Mouse (Mus musculus) cerebellum, adult (tissue): ENCODE measurements at regions not wholly inside any gene's neighbourhood (a gene's known extent, or its start where the extent isn't known, plus 50 kb on each side); places are given as distances from the start of the nearest gene placed in this dataset.
A peak's percentile ranks its signal among the peaks of the same experiment; 100 is the strongest.

Source experiments
- ATAC-seq: cut with Nextera tagmentation; 2 replicates; pipeline ENCODE4 v1.9.2; 2017; ENCODE audit warnings: mild to moderate bottlenecking, moderate library complexity, mixed read lengths; ENCODE audit not compliant: insufficient number of reproducible peaks, low FRiP score, low TSS enrichment

DNA sequence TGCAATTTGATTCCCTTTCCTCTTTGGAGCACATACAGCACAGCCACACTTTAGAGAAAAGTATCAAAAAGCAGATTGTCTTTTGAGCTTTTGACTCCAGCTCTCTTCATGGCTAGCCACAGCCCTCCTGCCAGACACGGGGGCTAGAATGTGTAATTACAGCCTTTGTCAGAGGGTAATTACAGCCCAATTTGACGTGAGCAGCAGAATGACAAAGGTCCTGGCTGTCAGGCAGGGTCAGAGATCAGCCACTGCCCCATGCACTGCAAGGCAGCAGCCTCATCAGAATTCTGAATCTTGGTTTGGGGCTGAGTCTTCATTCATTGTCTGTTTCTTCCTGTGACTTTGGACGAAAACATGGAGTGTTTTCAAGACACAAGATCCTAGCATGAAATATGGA, 95.7 kb upstream of the Ednrb start:
- no peak for ATAC-seq

DNA sequence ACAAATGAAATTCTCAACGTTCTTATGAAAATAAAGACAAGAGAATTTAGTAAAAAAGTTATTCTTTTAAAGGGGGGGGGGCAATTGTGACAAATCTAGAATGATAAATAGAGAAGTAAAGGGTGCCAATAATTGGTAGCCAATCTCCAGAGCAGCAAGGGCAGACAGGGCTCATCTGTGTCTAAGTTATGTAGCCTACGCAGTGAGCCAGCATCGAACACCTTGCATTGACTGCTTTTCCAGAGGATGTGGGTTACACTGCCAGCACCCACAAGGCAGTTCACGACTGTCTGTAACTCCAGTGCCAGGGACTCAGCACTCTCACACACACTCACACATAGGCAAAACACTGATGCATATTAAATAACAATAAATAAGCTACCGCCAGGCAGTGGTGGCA, 94.7 kb upstream of the Ednrb start:
- no peak for ATAC-seq

DNA sequence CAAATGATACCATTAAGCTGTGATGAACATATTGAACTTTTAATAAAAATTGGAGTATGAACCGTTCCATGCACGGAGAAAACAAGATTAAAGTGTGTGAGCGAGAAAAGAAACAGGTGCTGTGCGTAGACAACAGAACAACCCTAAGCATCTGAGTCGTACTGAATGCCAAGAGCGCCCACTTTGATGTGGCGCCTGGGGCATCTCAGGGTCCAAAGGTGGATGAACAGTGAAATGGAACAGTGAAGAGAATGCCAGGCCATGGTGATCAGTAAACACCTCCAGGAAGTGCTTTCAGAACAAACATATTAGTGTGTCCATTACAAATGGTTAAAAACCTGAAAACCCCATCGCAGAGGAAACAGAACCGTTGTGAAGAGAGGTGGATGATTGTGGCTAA, 94.0 kb upstream of the Ednrb start:
- ATAC-seq: no peak

DNA sequence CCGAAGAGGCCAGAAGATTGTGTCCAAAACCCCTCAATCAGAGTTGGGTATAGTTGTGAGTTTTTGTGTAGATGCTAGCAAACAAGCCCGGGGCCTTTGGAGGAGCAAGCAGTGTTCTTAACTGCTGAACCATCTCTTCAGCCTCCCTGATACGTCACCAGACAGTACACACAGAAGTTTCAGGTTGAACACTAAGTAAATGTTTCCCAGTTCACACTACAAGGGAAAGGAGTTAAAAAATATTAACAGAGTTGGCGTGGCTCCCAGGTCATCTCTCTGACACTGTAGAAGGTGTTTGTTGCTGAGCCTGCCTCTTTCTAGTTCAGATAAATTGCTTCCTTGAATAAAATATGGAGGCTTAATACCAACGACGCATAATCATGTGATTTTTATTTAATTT, 93.5 kb upstream of the Ednrb start:
- ATAC-seq: no peak

DNA sequence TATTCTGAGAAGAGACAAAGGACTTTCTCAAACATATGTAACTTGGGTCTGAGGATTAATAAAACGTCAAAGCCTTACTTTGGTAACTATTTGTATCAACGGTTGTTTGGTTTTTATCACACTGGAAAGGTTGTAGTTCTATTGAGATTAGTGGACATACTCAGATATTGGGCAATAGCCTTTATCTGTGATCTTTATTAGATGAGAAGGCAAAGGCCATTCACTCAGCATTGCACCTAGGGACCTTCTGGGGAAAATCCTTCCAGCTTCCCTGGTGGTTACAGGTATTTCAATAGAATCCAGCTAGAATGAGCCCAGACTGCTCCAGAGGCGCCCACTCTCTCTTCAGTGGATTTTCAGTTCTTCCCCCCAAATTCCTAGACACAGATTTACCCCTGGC, 89.6 kb upstream of the Ednrb start:
- no peak for ATAC-seq

DNA sequence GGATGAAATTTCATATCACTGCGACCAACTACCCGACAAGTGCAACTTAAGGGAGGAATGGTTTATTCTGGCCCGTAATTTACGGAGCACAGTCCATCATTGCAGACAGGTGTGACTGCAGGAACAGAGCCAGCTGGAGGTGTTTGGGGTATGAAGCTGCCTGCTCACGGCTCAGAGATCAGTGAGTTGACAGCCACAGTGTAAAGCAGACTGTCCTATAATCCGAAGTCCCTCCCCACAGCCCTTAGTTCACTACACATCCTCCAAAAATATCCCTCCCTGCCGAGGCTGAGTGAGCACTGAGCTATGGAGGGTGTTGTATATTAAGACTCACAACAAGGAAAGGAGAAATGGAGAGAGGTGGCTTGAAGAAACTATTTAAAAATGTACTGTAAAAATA, 88.0 kb upstream of the Ednrb start:
- ATAC-seq: no peak

DNA sequence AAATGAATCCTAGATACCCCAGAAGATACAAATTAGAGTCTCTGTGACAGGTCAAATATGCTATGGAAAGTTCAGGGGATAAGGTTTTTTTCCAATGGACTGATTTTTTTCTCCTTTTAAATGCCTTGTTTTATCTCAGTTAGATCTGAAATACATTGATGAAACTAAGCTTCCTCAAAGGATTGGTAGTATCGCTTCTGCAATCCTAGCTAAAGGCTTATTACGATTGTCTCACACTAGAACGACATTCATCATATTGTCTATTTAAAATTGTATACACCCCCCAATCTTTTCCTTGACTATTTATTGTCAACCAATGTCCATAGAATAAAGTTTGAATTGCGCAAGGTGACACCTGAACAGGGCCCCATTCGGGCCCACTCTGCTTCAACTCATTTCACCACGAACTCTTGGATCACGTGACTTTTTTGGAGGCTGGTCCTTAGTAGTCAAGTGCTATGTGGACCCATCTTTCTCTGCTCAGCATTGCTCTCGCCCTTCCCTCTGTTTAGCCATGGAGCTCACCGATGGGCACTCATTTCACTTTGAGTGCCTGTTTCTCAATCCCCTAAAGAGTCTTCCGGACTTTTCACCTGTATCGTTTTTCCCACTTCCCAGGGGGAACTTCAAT, 85.6 kb upstream of the Ednrb start:
- no peak for ATAC-seq

DNA sequence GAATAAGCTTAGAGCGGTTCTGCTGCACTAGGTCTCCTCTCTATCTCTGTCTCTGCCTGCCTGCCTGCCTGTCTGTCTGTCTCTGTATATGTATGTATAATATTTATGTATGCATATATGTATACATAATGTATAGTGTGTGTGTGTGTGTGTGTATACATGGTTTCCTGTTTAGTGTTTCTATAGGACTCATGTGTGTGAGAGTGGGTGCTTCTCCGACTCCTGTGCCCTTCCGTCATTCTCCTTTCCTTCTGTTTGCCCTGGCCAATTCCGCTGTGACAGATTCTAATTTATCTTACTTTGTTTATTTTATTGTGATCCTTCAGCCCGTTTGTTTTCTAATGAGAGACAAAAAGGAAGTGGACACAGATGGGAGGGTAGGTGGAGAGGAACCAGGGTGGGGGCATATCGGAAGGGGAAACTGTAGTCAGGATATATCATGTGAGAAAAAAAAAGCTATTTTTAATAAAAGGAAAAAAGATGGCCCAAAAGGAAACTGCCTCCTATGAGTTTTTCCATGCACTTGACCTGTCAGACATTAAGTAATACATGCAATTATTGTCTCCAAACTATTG, 85.0 kb upstream of the Ednrb start:
- no peak for ATAC-seq

DNA sequence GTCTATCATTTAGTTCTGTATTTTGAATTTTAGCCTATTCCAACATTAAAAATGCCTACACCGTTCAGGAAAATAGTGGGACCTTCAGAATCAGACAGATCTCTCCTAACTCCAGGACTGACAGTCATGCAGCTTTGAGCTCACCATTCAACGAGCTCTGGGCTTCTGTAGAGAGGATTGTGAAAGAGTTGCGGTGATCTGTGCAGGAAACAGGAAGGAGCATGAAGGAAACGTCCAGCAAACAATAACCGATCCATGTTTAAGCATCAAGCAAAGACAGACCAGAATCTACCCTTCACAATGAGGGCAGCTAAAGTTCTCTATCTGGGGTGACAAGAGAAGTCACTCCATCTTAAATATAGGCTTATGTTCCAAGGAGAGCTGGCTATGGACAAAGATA, 76.0 kb upstream of the Ednrb start:
- no peak for ATAC-seq

DNA sequence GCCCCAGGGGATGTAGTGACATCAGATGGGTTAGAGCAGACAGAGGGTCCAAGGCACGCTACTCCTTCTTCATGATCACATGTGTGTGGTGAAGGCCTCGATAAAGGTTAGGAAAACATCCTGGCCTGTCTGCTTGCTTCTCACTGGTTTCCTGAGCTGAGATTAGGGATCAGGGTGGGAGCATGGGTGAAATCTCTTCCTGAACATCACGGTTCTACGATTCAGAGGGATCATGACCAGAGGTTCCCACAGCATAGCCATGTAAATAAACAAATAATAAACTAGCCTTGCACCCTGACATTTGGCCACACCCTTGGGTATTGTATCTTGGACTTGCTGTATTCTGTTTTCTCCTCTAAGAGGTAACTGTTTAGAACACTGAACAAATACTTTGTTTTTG, 75.2 kb upstream of the Ednrb start:
- ATAC-seq: no peak

DNA sequence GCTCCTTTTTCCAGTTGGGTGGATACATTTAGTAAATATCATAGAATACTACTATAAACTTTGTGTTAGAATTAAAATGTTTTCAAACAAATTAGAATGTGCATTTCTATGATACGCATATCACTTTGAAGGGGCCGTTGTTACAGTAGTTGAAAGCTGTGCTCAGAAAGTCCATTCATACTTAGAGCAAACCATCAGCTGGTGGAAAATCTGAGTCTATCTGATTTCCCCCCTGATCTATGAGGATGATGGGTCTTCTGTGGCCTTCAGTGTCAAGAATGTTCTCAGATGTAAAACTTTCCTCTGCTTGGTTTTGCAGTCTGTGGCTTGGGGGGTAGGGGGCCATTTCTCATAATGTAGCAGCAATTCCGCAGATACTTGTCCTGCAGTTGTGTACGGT, 69.3 kb upstream of the Ednrb start:
- ATAC-seq: no peak

DNA sequence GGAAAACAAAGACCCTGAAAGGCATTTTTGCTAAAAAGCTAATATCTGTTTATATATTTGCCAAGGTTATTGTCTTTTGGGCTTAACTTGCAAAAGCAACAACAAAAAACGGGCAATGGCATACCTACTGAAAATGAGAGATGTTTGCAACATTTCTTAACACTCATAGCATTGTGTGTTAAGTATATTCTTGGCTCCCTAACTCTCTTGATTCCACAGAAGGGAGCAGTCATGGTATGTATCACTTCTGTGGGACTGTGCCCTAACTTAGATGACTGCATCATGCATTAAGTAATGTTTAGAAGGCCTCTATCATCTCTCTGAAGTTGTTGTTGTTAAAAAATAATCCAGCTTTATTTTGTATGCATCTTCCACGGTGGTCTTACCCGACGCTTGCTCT, 67.5 kb upstream of the Ednrb start:
- ATAC-seq: no peak

DNA sequence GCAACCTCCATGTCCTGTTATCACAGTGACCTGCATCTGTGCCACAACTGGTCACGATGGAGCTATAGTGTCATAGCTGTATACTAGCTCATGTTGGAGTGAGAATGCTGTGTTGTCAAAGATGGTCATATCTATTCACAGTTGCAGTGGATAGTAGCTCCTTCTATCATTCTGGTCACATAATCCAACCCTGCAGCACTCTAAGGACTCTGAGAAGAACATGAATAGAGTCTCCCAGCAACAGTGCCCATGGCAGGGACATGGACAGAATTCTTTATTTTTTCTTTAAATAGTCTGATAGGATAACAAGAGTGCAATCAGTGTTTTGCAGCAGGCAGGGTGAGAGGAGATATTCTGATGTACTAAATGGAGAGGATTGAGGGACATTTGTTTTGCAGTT, 67.1 kb upstream of the Ednrb start:
- ATAC-seq: no peak

DNA sequence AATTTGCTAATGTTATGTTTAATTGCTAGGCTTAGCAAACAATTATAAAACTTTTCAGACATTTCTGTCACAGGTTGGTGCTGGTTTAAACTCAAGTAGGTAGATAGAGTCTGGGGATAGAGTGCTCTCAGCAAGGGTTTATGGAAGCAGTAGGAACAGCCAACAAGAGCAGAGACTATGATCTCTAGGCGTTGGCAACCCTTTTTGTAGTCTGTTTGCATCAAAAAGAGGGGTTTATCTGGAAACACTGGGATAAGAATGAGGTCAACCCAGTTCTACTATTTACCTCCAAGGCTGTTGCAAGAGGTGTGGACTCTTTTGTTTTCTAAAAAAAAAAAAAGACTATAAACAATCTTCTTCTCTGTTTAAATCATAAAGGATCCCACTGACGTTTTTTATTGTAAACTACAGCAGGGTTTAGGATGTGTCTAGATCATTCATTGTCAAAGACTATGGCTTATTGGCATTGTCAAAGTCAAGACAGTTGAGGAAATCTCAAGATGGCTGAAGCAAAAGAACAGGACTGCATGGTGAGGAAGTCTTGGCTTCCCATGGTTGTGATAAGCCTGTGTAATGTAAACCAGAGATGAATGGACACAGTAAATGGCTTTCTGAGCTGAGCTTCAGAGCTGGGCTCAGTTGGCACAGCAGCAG, 62.3 kb upstream of the Ednrb start:
- ATAC-seq: no peak

DNA sequence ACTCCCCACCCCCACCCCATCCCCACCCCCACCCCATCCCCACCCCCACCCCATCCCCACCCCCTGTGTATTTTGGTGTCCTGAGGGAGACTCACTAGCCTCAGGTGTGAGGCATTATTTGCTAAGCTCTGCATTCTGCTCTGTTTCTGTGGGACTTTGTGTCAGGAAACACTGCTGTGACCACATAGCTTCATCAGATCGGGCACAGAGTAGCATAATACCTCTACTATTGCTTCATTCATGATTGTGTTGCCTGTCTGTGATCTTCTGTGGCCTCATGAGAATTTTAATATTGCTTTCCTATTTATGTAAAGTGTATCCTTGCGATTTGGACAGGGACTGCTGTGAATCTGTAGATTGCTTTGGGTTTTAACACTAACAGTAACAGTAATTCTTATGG, 56.6 kb upstream of the Ednrb start:
- no peak for ATAC-seq

DNA sequence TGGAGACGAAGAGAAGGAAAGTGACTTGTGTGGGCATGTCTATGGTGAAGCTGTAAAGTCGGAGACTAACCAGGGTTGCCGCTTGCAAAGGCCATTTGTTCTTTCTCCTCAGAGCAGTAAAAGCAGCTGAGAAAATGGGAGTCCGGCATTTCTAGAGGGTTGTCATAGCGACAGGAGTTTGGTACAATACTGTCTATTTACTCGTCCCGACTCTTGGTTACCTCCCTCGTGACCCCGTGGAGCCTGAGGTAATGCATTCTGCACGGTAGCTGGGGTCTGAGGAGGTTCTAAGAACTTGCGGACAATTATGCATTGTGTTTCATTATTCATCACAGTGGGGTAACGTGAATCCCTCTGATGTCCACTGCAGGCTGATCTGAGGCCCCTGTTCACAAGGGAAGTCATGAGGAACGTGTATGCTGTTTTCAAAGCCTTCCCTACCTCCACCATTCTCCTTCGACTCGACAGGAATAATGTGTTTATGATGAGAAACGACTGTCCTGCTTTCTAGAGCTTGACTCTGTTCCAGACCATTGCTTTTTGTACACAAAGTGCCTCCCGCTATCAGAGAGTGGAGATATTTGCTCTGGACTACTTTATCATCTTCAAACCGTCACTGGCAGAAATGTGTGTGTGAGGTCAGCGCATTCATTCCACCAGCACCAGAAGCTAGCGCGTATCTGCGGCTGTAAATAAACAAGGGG, 55.1 kb upstream of the Ednrb start:
- ATAC-seq: peak; percentile 52; the same call in 1 of the 2 replicates

DNA sequence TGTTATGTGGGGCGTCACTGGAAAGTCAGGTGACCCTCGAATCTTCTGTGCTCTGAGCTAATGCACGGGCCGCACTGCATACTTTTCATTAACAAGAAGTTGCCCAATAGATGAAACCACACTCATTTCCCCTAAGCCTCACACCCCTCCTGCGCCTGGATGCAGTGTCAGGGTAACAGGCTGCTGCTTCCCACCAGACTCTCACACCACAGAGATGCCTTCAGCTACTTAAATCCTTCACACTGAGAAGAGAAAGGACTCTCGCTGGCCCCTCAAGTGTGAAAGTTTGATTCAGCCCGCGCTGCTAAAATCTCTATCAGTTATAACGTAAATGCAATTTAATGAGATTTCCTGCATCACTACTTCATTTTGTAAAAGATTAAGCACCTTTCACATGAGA, 54.5 kb upstream of the Ednrb start:
- ATAC-seq: no peak

DNA sequence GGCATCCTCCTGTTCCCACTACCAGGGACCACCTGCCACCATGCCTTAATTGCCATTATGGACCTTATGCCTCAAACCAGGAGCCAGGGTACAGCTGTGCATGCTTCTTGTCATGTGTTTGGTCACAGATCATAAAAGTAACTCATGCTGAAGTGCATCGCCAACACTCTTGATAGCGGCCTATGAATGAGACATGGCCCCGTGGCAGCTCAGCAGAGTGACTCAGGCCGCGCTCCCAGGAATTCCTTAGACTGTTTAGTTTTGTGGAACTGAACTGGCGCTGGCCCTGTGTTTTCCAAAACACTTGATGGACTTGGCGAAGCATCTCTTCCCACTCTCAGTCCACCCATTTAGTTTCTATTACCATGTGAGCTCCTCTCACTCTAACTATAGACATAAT, 51.1 kb upstream of the Ednrb start:
- ATAC-seq: no peak
